Mouse (Mus musculus): ENCODE measurements at regions not wholly inside any gene's neighbourhood (a gene's known extent, or its start where the extent isn't known, plus 50 kb on each side); places are given as distances from the start of the nearest gene placed in this dataset.

- in situ Hi-C loops (cut with MseI, MboI) = no loop called here
Measured at GRCm38 (mm10) chr16:5673372-5673960, 211.7 kb upstream of the Rbfox1 start.

GRCm38 (mm10) chr16:5672871-5673270, 212.3 kb upstream of the Rbfox1 start:
- in situ Hi-C loops (cut with MseI, MboI) = no loop called here

- in situ Hi-C loops (cut with MseI, MboI) = no loop called here
Measured at GRCm38 (mm10) chr16:5668403-5668967, 216.7 kb upstream of the Rbfox1 start.

- in situ Hi-C loops (cut with MseI, MboI) = no loop called here
Measured at GRCm38 (mm10) chr16:5661918-5662317, 223.2 kb upstream of the Rbfox1 start.

GRCm38 (mm10) chr16:5651551-5651950, 233.6 kb upstream of the Rbfox1 start:
- in situ Hi-C loops (cut with MseI, MboI) = no loop called here

GRCm38 (mm10) chr16:5651002-5651401, 234.2 kb upstream of the Rbfox1 start:
- in situ Hi-C loops (cut with MseI, MboI) = no loop called here

- in situ Hi-C loops (cut with MseI, MboI) = no loop called here
Measured at GRCm38 (mm10) chr16:5639956-5640355, 245.2 kb upstream of the Rbfox1 start.

- in situ Hi-C loops (cut with MseI, MboI) = no loop called here
Measured at GRCm38 (mm10) chr16:5629996-5630395, 255.2 kb upstream of the Rbfox1 start.

- in situ Hi-C loops (cut with MseI, MboI) = no loop called here
Measured at GRCm38 (mm10) chr16:5627910-5628309, 257.2 kb upstream of the Rbfox1 start.

- in situ Hi-C loops (cut with MseI, MboI) = no loop called here
Measured at GRCm38 (mm10) chr16:5627117-5627909, 257.8 kb upstream of the Rbfox1 start.

GRCm38 (mm10) chr16:5625159-5625558, 260.0 kb upstream of the Rbfox1 start:
- in situ Hi-C loops (cut with MseI, MboI) = no loop called here

GRCm38 (mm10) chr16:5620566-5620965, 264.6 kb upstream of the Rbfox1 start:
- in situ Hi-C loops (cut with MseI, MboI) = no loop called here

GRCm38 (mm10) chr16:5616356-5616755, 268.8 kb upstream of the Rbfox1 start:
- in situ Hi-C loops (cut with MseI, MboI) = no loop called here

- in situ Hi-C loops (cut with MseI, MboI) = no loop called here
Measured at GRCm38 (mm10) chr16:5595359-5595758, 289.8 kb upstream of the Rbfox1 start.

- in situ Hi-C loops (cut with MseI, MboI) = no loop called here
Measured at GRCm38 (mm10) chr16:5578333-5578732, 306.8 kb upstream of the Rbfox1 start.

- in situ Hi-C loops (cut with MseI, MboI) = no loop called here
Measured at GRCm38 (mm10) chr16:5572780-5573179, 312.4 kb upstream of the Rbfox1 start.

GRCm38 (mm10) chr16:5570619-5571018, 314.5 kb upstream of the Rbfox1 start:
- in situ Hi-C loops (cut with MseI, MboI) = no loop called here

- in situ Hi-C loops (cut with MseI, MboI) = no loop called here
Measured at GRCm38 (mm10) chr16:5569101-5569500, 313.3 kb upstream of the Eef2kmt start.

- in situ Hi-C loops (cut with MseI, MboI) = no loop called here
Measured at GRCm38 (mm10) chr16:5549026-5549425, 293.2 kb upstream of the Eef2kmt start.

GRCm38 (mm10) chr16:5548602-5549001, 292.8 kb upstream of the Eef2kmt start:
- in situ Hi-C loops (cut with MseI, MboI) = no loop called here

GRCm38 (mm10) chr16:5546808-5547207, 291.0 kb upstream of the Eef2kmt start:
- in situ Hi-C loops (cut with MseI, MboI) = no loop called here

- in situ Hi-C loops (cut with MseI, MboI) = no loop called here
Measured at GRCm38 (mm10) chr16:5545801-5546200, 290.0 kb upstream of the Eef2kmt start.

- in situ Hi-C loops (cut with MseI, MboI) = no loop called here
Measured at GRCm38 (mm10) chr16:5544436-5544835, 288.7 kb upstream of the Eef2kmt start.
